Mouse (Mus musculus) heart, postnatal 10 days (tissue): ENCODE measurements around the gene Ddx10. TPM values are rescaled to one million over a fixed set of nuclear protein-coding genes. Genes with fewer than 3 reads are reported as not detected.
A peak's percentile ranks its signal among the peaks of the same experiment; 100 is the strongest.

Source experiments
- DNase-seq, 2 experiments: peaks; one replicate each; pipeline ENCODE4 v3.0.0; 2021
- intact Hi-C: fragments of 180-260 bp; cut with DNase I; formaldehyde crosslinking; loops from one replicate; pipeline ENCODE4 v1.15.1; 2025
- total RNA-seq, 2 experiments: library from RNA; stranded (reverse); gene quantifications; 2 replicates each; pipeline ENCODE4 v1.2.3; 2021

The Ddx10 gene
- total RNA-seq, 2 experiments from 2014 or later = 11.6 to 13.1 TPM

GRCm38 (mm10) chr9:53064531-53064930 is 183.3 kb downstream of the Ddx10 start:
- intact Hi-C loops = no loop called here
- DNase-seq = peak; percentile 69 to 80

- intact Hi-C loops = no loop called here
- DNase-seq = no peak
Observed at GRCm38 (mm10) chr9:53055306-53055705, 192.5 kb downstream of the Ddx10 start.

Other genes starting within 250 kb of the Ddx10 start
- under 1 TPM; 0.24 to 0.45 TPM for gene Exph5, start 53.6 kb upstream of the Ddx10 start, total RNA-seq
- gene Kdelc2, start 136.0 kb upstream of the Ddx10 start, total RNA-seq = 10 to 100 TPM; 15.0 to 17.8 TPM
- under 1 TPM; 0.25 to 0.48 TPM for gene 4930550C14Rik, start 154.3 kb upstream of the Ddx10 start, total RNA-seq